Mouse (Mus musculus): ENCODE measurements around the gene Map2. TPM values are rescaled to one million over a fixed set of nuclear protein-coding genes. Genes with fewer than 3 reads are reported as not detected.

Gene Map2
- polyA plus RNA-seq, 1 experiment = 5.1 TPM

GRCm38 (mm10) chr1:66459394-66459793, 284.3 kb downstream of the Map2 start:
- H3K4me1 ChIP-seq (ENCODE audit: control insufficient read depth, insufficient read depth, low read length) = no peaks in the 10 kb centered on the region
- WGBS = 55% methylated on average over 3 of the region's 3 CpGs
- H3K27me3 ChIP-seq (replicated peaks; ENCODE audit: control insufficient read depth, insufficient read depth, low read length) = no peaks in the 10 kb centered on the region
- DNase-seq = no peak
- TF ChIP-seq CTCF (conservative IDR thresholded peaks at IDR 0.05; ENCODE audit: insufficient read depth, insufficient read length, low read depth, low read length) (no peak), POLR2A (IDR thresholded peaks at IDR 0.05; ENCODE audit: low read depth, low read length) (no peak)
- H3K27ac ChIP-seq (ENCODE audit: insufficient read depth, low read depth, low read length) = no peak overlapping the region
- no peaks in the 10 kb centered on the region for H3K36me3 ChIP-seq (ENCODE audit: control insufficient read depth, insufficient read depth, low read length)
- no peak overlapping the region for H3K4me3 ChIP-seq (ENCODE audit: insufficient read depth, low read depth, low read length)

GRCm38 (mm10) chr1:66460850-66461249, 285.8 kb downstream of the Map2 start:
- Histone ChIP-seq H3K4me3 (ENCODE audit: insufficient read depth, low read depth, low read length) (no peak overlapping the region), H3K4me1 (ENCODE audit: control insufficient read depth, insufficient read depth, low read length) (no peaks in the 10 kb centered on the region), H3K27ac (ENCODE audit: insufficient read depth, low read depth, low read length) (no peak overlapping the region), H3K27me3 (replicated peaks; ENCODE audit: control insufficient read depth, insufficient read depth, low read length) (no peaks in the 10 kb centered on the region), H3K36me3 (ENCODE audit: control insufficient read depth, insufficient read depth, low read length) (no peaks in the 10 kb centered on the region)
- TF ChIP-seq CTCF (conservative IDR thresholded peaks at IDR 0.05; ENCODE audit: insufficient read depth, insufficient read length, low read depth, low read length) (no peak), POLR2A (IDR thresholded peaks at IDR 0.05; ENCODE audit: low read depth, low read length) (no peak)
- 82% methylated on average over 4 of the region's 4 CpGs for WGBS
- no peak for DNase-seq

GRCm38 (mm10) chr1:66467821-66468703, 293.0 kb downstream of the Map2 start, which contains the start of gene Unc80:
Gene Unc80 (plus strand): TSS chr1:66468367.
- peak within 1 kb of the TSS; percentile 1; the same call in 1 of the 2 replicates for H3K4me3 ChIP-seq (ENCODE audit: insufficient read depth, low read depth, low read length)

GRCm38 (mm10) chr1:66468704-66469020, 293.6 kb downstream of the Map2 start:
- H3K4me1 ChIP-seq (ENCODE audit: control insufficient read depth, insufficient read depth, low read length) = no peaks in the 10 kb centered on the region
- 32% methylated on average over 3 of the region's 3 CpGs for WGBS
- no peak overlapping the region for H3K4me3 ChIP-seq (ENCODE audit: insufficient read depth, low read depth, low read length)
- DNase-seq = no peak
- H3K36me3 ChIP-seq (ENCODE audit: control insufficient read depth, insufficient read depth, low read length) = no peaks in the 10 kb centered on the region
- H3K27ac ChIP-seq (ENCODE audit: insufficient read depth, low read depth, low read length) = no peak overlapping the region
- H3K27me3 ChIP-seq (replicated peaks; ENCODE audit: control insufficient read depth, insufficient read depth, low read length) = peaks cover 3% of the 10 kb centered on the region
- no peak for TF ChIP-seq POLR2A (IDR thresholded peaks at IDR 0.05; ENCODE audit: low read depth, low read length)
- no peak for TF ChIP-seq CTCF (conservative IDR thresholded peaks at IDR 0.05; ENCODE audit: insufficient read depth, insufficient read length, low read depth, low read length)

More at GRCm38 (mm10) chr1:66467821-66468703, 293.0 kb downstream of the Map2 start, which contains the start of gene Unc80:
- Histone ChIP-seq H3K27ac (ENCODE audit: insufficient read depth, low read depth, low read length) (no peak within 1 kb of the TSS), H3K4me1 (ENCODE audit: control insufficient read depth, insufficient read depth, low read length) (no peaks in the 10 kb centered on the region), H3K27me3 (replicated peaks; ENCODE audit: control insufficient read depth, insufficient read depth, low read length) (peaks cover 3% of the 10 kb centered on the region), H3K36me3 (ENCODE audit: control insufficient read depth, insufficient read depth, low read length) (no peaks in the 10 kb centered on the region)
- 1% methylated on average over 78 of the region's 83 CpGs for WGBS
- TF ChIP-seq POLR2A (IDR thresholded peaks at IDR 0.05; ENCODE audit: low read depth, low read length) (no peak), CTCF (conservative IDR thresholded peaks at IDR 0.05; ENCODE audit: insufficient read depth, insufficient read length, low read depth, low read length) (no peak)
- peak; percentile 2 for DNase-seq

GRCm38 (mm10) chr1:66482751-66483150, 307.7 kb downstream of the Map2 start:
- 90% methylated on average over 3 of the region's 3 CpGs for WGBS
- no peak overlapping the region for H3K4me3 ChIP-seq (ENCODE audit: insufficient read depth, low read depth, low read length)
- no peak for TF ChIP-seq POLR2A (IDR thresholded peaks at IDR 0.05; ENCODE audit: low read depth, low read length)
- no peak for TF ChIP-seq CTCF (conservative IDR thresholded peaks at IDR 0.05; ENCODE audit: insufficient read depth, insufficient read length, low read depth, low read length)
- H3K4me1 ChIP-seq (ENCODE audit: control insufficient read depth, insufficient read depth, low read length) = no peaks in the 10 kb centered on the region
- H3K27me3 ChIP-seq (replicated peaks; ENCODE audit: control insufficient read depth, insufficient read depth, low read length) = no peaks in the 10 kb centered on the region
- no peaks in the 10 kb centered on the region for H3K36me3 ChIP-seq (ENCODE audit: control insufficient read depth, insufficient read depth, low read length)
- H3K27ac ChIP-seq (ENCODE audit: insufficient read depth, low read depth, low read length) = no peak overlapping the region
- no peak for DNase-seq

Other genes with a start within 250 kb of the Map2 start
- not detected in 2 replicates for gene Crygf, start 248.8 kb upstream of the Map2 start, polyA plus RNA-seq (2012; rRNA removed)

Data from kidney, adult 2 months (tissue).